Mouse (Mus musculus) neural tube, embryonic 10.5 days (tissue): ENCODE data around the gene Zmat3.
A peak's percentile ranks its signal among the peaks of the same experiment; 100 is the strongest.

Experiments
- DNase-seq: peaks from one replicate; pipeline ENCODE4 v3.0.0-alpha.2; 2017; ENCODE audit warnings: low spot score; ENCODE audit errors: extremely low spot score

Gene Zmat3

GRCm38 (mm10) chr3:32372470-32372869 lies 6.7 kb upstream of the Zmat3 start:
- no peak for DNase-seq

GRCm38 (mm10) chr3:32371957-32372356 lies 6.1 kb upstream of the Zmat3 start:
- DNase-seq: no peak

- DNase-seq: no peak
Observed at GRCm38 (mm10) chr3:32367516-32367915, 1.7 kb upstream of the Zmat3 start.

GRCm38 (mm10) chr3:32366246-32366734 lies 476 bp upstream of the Zmat3 start:
- DNase-seq: peak; percentile 22

- DNase-seq: peak; percentile 79
Observed at GRCm38 (mm10) chr3:32364841-32365545, 821 bp downstream of the Zmat3 start.

GRCm38 (mm10) chr3:32364195-32364594 lies 1.6 kb downstream of the Zmat3 start:
- no peak for DNase-seq

- DNase-seq: no peak
Observed at GRCm38 (mm10) chr3:32361221-32361620, 4.6 kb downstream of the Zmat3 start.

GRCm38 (mm10) chr3:32347881-32348280 lies 17.9 kb downstream of the Zmat3 start:
- DNase-seq: no peak

GRCm38 (mm10) chr3:32345249-32345648 lies 20.6 kb downstream of the Zmat3 start:
- no peak for DNase-seq

- no peak for DNase-seq
Observed at GRCm38 (mm10) chr3:32344825-32345224, 21.0 kb downstream of the Zmat3 start.

- DNase-seq: no peak
Observed at GRCm38 (mm10) chr3:32343371-32343770, 22.4 kb downstream of the Zmat3 start.

- DNase-seq: no peak
Observed at GRCm38 (mm10) chr3:32341434-32341833, 24.4 kb downstream of the Zmat3 start.

- DNase-seq: no peak
Observed at GRCm38 (mm10) chr3:32338231-32338630, 27.6 kb downstream of the Zmat3 start.

- DNase-seq: no peak
Observed at GRCm38 (mm10) chr3:32337770-32338169, 28.0 kb downstream of the Zmat3 start.

- no peak for DNase-seq
Observed at GRCm38 (mm10) chr3:32334901-32335300, 30.9 kb downstream of the Zmat3 start.

- peak; percentile 67 for DNase-seq
Observed at GRCm38 (mm10) chr3:32333456-32334086, 32.2 kb downstream of the Zmat3 start.

- DNase-seq: peak; percentile 33
Observed at GRCm38 (mm10) chr3:32317901-32318416, 47.9 kb downstream of the Zmat3 start.

GRCm38 (mm10) chr3:32317165-32317900 lies 48.5 kb downstream of the Zmat3 start:
- DNase-seq: no peak

- DNase-seq: no peak
Observed at GRCm38 (mm10) chr3:32314746-32315145, 51.1 kb downstream of the Zmat3 start.

GRCm38 (mm10) chr3:32304171-32304570 lies 61.6 kb downstream of the Zmat3 start:
- no peak for DNase-seq

GRCm38 (mm10) chr3:32292001-32292400 lies 73.8 kb downstream of the Zmat3 start:
- no peak for DNase-seq
